Mouse (Mus musculus) CD4-positive, CD25-positive, alpha-beta regulatory T cell, adult 4 months (primary cell): ENCODE measurements around the gene Gm2012. TPM values are rescaled to one million over a fixed set of nuclear protein-coding genes. Genes with fewer than 3 reads are reported as not detected.
"Not testable (repeated sequence)": the region's sequence is repeated elsewhere in the genome, so short reads cannot be mapped to it uniquely, and the experiment has no call there.

Experiments used
- ATAC-seq: one replicate; pipeline ENCODE4 v1.8.0; 2017
- polyA plus RNA-seq, 2 experiments: library from polyadenylated mRNA; unstranded; fragments of 100-300 nt; shearing (Covaris generic); gene quantifications; one replicate each; pipeline ENCODE4 v1.2.1; 2017

Gene Gm2012
- not detected for polyA plus RNA-seq

DNA sequence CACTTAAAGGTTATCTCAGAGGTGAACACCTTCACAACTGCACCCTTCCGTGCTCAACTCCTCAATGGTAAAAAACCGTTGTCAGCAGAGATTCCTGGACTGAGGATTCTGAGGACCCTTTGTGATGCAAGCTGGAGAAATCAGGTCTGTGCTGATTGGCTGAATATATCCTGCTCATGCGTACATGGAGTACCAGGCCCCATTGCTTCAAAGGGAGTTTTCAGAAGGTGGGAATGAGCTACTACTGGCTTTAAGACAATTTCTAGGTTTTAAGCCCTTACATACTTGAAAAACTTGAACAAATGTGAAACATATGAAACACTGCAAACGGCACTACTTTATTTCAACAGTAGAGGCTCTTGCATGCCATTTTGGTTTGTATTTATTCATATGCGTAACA, at the start of gene Gm2012:
Gene Gm2012, minus strand, starts transcription at position 101 of the 400 bp plus-strand sequence.
- ATAC-seq: not testable (repeated sequence)

GRCm38 (mm10) chrX:26159146-26159545, 72.0 kb downstream of the Gm2012 start:
- not testable (repeated sequence) for ATAC-seq

Other genes with a start within 250 kb of the Gm2012 start
- gene Gm5168, start 180.3 kb downstream of the Gm2012 start, polyA plus RNA-seq: not detected
- not detected for gene Gm2030, start 78.7 kb upstream of the Gm2012 start, polyA plus RNA-seq